Mouse (Mus musculus) Muller cell, postnatal 12 days (primary cell): Measurements from ENCODE around the gene Oit1.

Experiments used
- DNase-seq: peaks from one replicate; pipeline ENCODE4 v3.0.0-alpha.2; 2015; ENCODE audit errors: inconsistent ontology term

The Oit1 gene

GRCm38 (mm10) chr14:8378685-8379313 lies at the start of gene Oit1:
Oit1 (minus strand) TSS chr14:8378754.
- no peak for DNase-seq

GRCm38 (mm10) chr14:8422833-8423232 lies 44.3 kb upstream of the Oit1 start:
- no peak for DNase-seq

GRCm38 (mm10) chr14:8421199-8421787 lies 42.7 kb upstream of the Oit1 start:
- no peak for DNase-seq

- DNase-seq: peak; percentile 48
Measured at GRCm38 (mm10) chr14:8418610-8419009, 40.1 kb upstream of the Oit1 start.

GRCm38 (mm10) chr14:8405946-8406345 lies 27.4 kb upstream of the Oit1 start:
- DNase-seq: no peak

- DNase-seq: no peak
Measured at GRCm38 (mm10) chr14:8403310-8403709, 24.8 kb upstream of the Oit1 start.

- no peak for DNase-seq
Measured at GRCm38 (mm10) chr14:8398507-8398906, 20.0 kb upstream of the Oit1 start.

GRCm38 (mm10) chr14:8395690-8396287 lies 17.2 kb upstream of the Oit1 start:
- no peak for DNase-seq

- no peak for DNase-seq
Measured at GRCm38 (mm10) chr14:8392181-8392825, 13.7 kb upstream of the Oit1 start.

- DNase-seq: no peak
Measured at GRCm38 (mm10) chr14:8369394-8369793, 9.2 kb downstream of the Oit1 start.

GRCm38 (mm10) chr14:8368900-8369299 lies 9.7 kb downstream of the Oit1 start:
- DNase-seq: no peak

GRCm38 (mm10) chr14:8367727-8368520 lies 10.6 kb downstream of the Oit1 start:
- no peak for DNase-seq

GRCm38 (mm10) chr14:8367121-8367520 lies 11.4 kb downstream of the Oit1 start:
- no peak for DNase-seq

GRCm38 (mm10) chr14:8365833-8366232 lies 12.7 kb downstream of the Oit1 start:
- DNase-seq: no peak

- DNase-seq: peak; percentile 33
Measured at GRCm38 (mm10) chr14:8356836-8357235, 21.7 kb downstream of the Oit1 start.

GRCm38 (mm10) chr14:8355999-8356501 lies 22.5 kb downstream of the Oit1 start:
- peak; percentile 64 for DNase-seq

GRCm38 (mm10) chr14:8348927-8349326 lies 29.6 kb downstream of the Oit1 start:
- DNase-seq: no peak

GRCm38 (mm10) chr14:8346255-8346997 lies 32.1 kb downstream of the Oit1 start:
- peak; percentile 47 for DNase-seq

- DNase-seq: peak; percentile 30
Measured at GRCm38 (mm10) chr14:8345566-8345965, 33.0 kb downstream of the Oit1 start.

GRCm38 (mm10) chr14:8342509-8343106 lies 35.9 kb downstream of the Oit1 start:
- DNase-seq: peak; percentile 71

- DNase-seq: no peak
Measured at GRCm38 (mm10) chr14:8340226-8340625, 38.3 kb downstream of the Oit1 start.
